Mouse (Mus musculus) left cerebral cortex, adult 11 months (tissue): ENCODE results near the gene Meioc.

Experiments used
- DNase-seq: peaks from one replicate; pipeline ENCODE4 v3.0.0; 2022; ENCODE audit warnings: low spot score

Meioc gene

DNA sequence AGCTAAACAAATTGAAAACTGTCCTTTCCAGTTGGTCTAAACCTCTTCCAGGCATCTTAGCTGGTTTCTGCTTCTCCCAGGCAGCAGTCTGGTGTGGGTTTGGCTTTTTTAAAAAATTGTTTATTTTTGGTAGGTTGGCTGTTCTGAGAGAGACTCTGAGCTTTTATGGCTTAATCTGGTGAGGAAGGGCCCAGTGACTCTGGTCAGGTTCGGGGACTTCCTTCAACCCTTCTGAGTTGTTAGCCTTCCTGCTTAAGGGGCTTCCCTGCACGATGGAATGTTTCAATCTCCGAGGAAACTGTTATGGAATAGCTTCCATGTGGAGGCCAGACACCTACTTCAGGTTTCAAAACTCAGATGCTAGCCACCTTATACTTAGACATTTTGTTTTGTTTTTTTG lies at the start of gene Meioc:
Gene Meioc, plus strand, starts transcription at position 301 of the 400 bp plus-strand sequence.
- DNase-seq, result no peak

DNA sequence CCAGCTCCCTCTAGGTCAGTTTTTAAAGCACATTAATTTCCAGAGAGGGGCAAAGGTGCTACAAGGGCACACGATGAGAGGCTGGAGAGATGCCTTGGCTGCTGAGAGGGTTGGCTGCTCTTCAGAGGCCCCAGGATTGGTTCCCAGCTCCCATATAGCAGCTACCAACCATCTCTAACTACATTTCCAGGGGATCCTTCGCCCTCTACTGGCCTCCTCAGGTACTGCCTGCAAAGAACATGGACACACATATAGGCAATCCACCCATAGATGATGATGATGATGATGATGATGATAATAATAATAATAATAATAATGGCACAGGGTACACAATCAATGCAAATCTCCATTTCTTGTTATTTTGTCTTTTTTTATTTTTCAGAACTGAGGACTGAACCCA lies 44.1 kb upstream of the Meioc start:
- no peak for DNase-seq

DNA sequence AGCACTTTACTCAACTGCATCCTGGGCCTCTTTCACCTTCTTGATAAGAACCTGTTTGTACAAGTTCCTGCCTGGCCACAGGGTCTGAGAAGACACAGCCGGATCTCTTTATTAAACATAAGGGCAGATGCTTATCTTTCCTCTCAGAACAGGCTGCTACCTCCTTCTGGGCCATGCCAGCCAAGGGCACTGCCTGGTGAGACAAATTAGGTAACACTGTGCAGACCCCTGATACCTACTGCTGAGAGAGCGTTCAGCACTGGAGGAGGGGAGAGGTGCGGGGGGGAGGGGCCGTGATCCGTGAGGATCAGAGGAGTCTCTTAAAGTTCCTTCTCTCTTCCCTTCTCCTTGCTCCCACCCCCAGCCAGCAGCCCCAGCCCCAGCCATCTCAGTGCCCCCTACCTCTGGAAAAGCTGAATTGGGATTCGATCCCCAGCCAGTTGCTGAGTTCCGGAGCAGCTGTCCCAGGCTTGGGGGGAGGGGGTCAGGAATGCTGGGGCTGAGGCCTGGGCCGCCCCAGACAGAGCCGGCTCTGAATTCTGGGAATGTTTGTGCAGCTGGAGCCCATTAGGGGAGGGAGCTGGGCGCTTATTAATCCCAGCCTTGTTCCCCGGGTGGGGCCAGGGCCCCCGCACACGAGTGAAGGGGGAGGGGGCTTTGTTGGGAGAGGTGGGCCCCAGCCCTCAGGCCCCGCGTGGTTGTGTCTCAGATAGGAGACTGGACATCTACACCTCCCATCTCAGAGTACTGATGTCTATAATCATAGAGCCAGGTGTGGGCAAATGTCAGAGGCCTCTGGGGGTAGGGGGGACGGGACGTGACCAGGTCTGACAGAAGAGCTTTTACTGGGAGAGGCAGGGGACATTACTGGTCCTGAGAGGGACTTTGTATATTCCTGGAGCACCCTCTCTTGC lies 39.4 kb upstream of the Meioc start:
- DNase-seq, result no peak

DNA sequence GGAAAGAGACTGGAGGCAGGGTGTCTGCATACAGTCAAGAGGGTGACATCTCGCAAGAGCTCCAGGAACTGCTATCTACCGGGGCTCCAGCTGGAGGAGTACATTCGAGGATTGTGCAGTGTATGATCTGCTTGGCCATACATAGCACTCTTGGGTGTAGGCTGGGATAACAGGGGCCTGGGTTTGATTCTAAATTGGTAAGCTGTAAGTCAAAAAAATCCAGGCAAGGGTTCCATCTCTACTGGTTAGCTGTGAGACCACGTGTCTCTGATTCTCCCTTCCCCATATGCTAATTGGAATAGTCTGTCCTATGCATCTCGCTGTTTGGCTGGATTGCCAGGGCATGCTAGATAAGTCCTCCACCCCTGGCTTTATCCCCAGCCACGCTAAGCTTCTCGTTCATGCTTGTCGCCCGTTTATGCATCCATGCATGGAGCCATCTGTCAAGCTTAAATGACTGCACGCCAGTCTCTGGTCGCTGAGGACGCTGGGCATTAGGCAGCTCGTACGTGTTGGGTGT lies 38.6 kb upstream of the Meioc start:
- no peak for DNase-seq

DNA sequence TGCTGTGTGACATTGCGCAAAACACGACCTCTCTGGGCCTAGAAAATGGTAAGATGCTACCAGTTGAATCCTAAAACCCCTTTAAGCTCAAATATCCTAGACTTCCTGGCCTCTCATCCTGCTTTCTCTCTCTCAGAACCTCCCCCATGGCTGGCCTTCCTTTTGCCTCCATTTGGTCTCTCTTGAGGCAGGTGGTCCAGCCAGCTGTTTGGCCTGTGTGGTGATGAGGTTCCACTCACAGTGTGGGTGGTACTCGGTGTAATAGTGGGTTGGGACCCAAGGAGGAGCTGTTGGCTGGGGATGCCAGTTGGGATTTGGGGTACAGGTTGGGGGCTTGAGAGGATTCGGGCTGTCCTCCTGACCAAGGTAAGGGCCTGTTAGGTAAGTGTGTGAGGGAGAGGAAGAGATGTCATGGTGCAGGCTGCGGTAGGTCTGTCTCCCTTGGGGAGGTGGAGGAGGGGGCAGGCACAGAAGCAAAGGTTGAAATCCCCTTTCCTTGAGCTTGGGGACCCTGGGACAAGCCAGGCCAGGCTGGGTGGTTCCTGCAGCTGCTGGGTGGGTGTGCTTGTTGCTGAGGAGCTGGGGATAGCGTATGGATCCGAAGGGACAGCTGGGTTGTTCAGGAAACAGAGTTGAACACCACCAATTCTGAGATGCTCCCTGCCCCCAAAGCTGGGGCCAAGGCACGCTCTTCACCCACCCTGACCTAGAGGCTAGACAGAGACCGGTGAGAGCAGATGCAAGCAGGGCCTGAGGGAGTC lies 36.2 kb upstream of the Meioc start:
- DNase-seq, result no peak

DNA sequence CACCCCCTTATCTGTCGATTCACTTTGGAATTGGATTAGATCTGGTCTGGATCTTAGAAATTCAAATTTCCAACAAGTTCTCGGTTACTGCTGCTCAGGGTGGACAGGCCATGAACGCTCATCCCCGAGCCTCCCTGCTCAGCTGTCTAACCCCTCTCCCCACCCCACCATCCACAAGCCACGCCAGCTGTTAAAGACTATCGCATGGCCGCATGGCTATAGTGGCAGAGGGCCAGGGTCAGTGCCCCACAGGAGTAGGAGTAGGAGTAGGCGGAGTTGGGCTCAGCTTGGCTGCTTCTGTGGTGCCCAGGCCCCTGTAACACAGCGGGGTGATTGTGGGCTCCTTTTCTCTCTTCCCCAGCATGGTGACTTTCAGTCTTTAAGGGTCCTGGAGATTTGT lies 35.0 kb upstream of the Meioc start:
- DNase-seq, result no peak

DNA sequence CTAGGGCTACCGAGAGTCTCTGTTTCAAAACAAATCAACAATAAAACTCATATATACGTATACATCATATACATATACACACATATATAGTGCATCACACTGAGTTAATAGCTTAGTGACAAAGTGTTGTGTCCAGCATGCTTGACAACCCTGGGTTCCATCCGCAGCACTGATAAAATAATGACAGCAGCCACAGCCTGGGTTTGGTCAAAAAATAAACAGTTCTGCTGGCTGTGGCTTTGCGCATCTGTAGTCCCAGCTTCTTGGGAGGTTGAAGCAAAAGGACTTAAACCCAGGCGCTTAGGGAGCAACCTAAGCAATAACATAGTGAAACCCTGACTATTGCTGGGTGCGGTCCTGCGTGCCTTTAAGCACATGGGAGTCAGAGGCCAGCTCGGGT lies 34.1 kb upstream of the Meioc start:
- DNase-seq, result no peak

DNA sequence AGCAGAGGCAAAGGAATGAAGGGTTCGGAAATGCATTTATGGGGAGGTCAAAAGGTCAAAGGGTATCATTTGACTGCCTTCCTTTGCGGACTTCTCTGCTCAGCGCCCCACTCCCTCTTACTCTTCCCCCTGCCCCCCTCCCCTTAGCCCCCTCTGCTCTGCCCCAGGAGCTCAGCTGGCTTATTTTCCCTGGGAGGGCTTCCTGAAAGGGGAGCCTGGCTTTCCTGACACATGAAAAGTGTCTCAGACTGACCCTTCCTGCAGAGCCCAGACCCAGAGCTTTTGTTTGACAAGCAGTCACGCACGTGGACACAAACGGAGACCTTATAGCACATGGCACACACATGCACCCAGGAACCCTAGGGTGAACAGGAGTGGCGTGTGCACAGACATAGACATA lies 32.8 kb upstream of the Meioc start:
- no peak for DNase-seq

DNA sequence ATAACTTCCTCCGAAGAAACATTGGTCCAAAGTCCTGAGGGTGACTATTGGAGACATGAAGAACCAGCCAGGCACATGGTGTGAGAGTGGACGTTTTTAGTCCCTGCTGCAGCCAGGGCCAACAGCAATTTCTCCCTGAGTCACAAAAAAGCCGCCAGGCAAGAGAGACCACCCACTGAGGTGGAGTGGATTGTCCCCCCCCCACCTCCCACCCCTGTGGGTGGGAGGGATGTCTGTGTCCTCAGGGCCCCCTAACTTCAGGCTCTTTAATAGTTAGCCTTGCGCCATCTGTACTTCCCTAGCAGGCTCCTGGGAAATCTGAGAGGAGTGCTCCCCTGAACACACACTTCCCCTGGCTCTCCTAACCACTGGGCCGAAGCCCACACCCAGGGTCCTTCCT lies 32.3 kb upstream of the Meioc start:
- DNase-seq, result no peak

DNA sequence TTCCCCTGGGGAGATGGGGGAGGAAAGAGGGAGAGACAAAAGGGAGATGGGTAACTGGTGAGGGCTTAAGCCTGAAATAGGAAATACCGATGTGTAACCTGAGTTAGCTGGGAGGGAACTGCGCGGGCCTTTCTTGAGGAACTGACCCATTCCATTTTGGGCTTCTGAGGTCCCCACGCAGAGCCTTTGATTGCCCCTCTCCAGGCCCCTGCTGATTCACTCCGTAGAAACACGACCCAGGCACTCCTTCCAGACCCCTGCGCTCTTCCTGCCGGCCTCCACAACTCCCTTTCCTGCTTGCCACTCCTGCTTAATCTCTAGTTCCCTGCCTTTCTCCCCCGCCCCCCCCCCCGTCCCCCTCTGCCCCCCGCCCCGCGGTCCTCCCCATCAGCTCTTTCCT lies 30.8 kb upstream of the Meioc start:
- no peak for DNase-seq

DNA sequence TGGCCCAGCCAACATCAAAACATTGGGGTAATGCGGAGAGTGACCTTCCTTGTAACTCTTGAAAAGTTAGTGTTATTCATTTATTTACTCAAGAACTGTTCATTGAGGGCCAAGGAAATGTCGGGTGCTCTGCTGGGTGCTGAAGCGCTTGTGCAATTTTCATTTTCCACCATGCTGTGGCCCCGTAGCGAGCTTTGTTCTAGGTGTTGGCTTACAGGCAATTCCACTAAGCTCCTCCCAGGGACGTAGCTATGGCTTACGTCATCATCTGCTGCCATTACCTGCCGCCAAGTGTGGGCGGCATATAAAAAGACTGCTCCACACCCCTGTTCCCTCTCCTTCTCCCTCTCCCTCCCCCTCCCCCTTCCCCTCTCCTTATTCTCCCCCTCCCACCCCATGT lies 30.1 kb upstream of the Meioc start:
- DNase-seq, result no peak

DNA sequence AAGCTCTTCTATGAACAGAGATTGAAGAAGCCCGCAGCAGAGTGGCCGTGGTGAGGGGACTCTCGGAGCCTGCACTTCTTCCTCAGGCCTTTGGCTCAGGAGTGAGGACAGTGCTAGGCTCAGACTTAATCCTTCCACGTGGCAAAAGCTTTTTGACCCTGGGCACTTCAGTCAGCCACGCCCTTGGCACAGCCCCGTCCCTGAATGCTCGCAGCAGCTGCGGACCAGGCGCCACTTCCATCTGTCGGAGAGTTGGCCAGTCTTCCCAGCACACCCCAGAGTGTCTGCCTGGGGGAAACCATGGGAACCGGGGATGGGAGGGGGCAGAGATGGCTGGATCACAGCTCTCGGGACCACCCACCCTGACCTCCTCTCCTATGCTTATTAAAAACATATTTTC lies 26.6 kb upstream of the Meioc start:
- DNase-seq, result no peak

DNA sequence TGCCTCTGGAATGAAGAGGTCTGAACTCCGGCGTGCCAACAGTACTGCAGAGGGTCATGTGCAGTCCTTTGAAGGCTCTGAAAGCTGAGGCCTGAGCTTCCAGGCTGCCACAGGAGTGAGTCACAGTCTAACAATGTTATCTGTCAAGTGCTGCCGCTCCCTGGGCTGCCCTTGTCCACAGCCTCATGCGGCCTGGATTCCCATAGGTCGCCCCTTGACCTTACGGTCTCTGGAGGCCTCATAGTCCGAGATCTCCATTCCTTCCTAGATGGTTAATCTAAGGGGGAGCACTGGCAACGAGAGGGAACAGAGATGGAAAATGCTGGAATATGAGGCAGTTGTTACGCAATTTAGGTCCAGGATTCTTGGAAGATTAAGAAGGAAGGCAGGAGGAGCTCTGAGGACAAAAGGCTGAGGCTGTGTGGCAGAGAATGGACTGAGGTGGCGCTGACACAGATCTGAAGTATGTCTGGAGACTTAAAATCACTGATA lies 19.6 kb upstream of the Meioc start:
- no peak for DNase-seq

DNA sequence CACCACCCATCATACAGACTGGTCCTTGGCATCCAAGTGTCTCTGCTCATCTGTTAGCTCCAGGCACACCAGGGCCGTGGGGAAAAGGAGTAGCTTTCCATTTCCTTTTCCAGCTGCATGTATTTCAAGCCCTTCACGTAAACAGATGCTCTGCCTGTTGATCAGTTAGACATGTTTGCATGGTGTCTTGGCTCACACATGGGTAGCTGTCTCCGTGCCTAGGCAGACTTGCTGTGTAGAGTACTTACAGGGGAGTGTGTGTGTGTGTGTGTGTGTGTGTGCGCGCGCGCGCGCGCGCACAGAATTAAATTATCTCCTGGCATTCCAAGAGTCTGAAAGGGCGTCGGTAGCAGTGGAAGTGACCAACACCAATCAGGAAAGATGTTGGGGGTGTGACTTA lies 17.3 kb upstream of the Meioc start:
- no peak for DNase-seq

DNA sequence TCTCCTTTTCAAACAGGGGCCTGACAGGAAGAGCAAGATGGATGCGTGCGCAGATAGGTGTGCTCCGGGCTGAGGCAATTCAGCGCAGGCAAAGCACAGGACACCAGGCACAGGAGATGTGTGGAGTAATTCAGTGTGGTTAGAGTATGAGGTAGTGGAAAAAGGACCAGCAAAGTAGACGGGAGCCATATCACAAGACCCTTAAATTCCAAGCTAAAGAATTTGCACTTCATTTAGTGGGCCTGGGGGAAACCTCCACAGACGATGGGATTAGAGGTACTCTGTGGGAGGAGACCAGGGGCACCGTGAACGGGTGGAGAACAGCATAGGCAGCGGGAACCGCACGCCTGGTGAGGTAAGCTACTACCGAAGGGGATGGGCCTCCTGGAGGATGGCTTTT lies 15.6 kb upstream of the Meioc start:
- DNase-seq, result no peak

DNA sequence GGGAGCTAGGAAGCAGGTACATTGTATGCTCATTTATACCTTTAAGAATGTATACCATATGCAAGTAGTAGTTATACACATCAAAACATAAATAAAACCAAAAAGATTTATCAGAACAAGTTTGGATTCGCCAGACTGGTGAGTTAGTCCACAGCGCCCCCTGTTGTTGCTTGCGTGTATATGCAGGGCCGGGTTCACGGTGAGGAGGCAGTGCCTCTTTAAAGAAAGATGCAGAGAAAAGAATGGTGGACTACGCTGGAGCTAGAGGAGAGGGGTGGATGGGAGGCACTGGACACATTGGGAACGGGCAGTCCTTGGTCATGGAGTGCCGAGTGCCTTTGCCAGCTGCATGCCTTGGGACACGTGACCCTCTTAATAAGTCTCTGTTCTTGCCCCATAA lies 12.1 kb upstream of the Meioc start:
- peak; percentile 19 for DNase-seq

DNA sequence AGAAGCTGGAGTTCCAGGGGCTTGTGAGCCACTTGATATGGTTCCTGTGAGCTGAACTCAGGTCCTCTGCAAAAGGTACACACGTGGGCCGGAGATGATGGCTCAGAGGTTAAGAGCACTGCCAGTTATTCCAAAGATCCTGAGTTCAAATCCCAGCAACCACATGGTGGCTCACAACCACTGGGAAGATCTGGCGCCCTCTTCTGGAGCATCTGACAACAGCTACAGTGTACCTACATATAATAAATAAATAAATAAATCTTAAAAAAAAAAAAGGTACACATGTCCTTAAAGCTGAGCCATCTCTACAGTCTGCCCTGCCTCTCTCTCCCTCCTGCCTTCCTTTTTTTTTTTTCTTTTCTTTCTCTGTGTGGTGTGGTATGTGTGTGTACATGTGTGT lies 10.7 kb upstream of the Meioc start:
- no peak for DNase-seq

DNA sequence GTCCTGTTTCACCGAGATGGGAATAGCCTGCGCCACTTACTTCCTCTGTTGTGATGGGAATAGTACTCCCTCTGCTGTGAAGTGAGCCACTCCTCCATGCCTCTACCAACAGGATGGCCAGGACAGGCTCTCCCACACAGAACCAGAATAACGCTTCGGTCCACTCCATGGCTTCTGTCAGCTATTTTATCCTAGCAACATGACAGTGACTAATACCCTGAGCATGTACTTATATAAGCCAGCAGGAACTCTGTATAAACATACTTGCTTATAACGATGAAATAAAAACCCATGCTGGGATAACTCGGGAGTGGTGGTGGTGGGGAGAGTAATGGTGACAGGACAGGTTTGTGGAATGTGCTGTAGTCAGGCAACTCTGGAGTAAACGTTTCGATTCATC lies 7.6 kb upstream of the Meioc start:
- DNase-seq, result no peak

DNA sequence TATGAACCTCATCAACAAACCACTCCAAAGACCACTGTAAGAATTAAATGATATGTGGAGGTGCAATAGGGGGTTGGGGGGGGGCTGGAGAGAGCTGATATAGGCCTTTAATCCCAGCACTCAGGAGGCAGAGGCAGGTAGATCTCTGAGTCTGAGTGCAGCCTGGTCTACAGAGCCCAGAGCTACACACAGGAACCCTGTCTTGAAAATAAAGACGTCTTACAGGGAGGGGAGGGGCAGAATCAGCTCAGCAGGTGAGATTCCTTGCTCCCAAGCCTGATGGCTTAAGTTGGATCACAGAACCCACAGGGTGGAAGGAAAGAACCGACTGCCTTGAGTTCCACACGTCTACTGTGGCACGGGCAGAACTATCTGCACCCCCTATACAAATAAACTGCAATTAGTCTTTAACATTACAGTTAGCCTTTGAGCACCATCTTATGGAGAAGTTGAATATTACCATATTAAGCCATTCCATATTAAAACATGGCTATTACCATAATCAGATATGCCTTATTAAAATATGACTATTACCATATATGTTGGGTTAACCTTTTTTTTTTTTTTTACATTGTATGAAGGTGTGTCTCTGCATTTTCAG lies 7.1 kb upstream of the Meioc start:
- no peak for DNase-seq

DNA sequence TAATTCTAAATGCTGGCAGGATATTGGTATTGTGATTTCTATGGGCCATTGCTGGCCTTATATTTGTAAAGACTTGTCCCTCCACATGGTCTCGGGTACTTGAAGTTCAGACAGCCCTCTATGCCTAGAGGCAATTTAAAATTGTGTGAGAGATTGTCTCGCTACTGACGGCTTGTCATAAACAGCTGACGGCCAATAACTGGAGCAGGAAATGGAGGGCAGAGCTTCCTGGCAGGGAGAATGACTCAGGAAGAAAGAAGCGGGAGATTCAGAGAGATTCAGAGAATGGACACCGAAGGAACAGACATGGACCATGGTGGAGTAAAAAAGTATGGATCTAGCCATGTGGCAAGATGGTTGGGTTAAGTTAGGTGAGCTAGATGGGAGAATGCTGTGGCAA lies 6.6 kb upstream of the Meioc start:
- no peak for DNase-seq

DNA sequence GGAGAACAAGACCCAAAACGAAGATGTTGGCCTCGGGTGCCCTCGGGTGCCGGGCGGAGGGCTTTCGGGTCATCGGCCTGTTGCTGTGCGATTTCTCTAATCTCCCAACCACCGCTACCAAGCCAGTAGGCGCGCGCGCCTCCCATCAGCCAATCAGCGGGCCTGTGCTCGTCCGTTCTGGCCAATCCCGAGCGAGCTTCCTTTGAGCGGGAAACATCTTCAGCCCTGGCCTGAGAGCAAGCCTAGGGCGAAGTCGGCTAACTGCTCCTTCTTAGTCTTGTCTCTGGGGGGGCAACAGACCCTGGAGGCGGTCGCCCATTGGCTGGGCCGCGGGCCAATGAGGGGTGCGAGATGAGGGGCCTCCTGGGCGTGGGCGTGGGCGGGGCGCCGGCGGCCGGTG lies 1.6 kb downstream of the Meioc start:
- DNase-seq, result no peak

DNA sequence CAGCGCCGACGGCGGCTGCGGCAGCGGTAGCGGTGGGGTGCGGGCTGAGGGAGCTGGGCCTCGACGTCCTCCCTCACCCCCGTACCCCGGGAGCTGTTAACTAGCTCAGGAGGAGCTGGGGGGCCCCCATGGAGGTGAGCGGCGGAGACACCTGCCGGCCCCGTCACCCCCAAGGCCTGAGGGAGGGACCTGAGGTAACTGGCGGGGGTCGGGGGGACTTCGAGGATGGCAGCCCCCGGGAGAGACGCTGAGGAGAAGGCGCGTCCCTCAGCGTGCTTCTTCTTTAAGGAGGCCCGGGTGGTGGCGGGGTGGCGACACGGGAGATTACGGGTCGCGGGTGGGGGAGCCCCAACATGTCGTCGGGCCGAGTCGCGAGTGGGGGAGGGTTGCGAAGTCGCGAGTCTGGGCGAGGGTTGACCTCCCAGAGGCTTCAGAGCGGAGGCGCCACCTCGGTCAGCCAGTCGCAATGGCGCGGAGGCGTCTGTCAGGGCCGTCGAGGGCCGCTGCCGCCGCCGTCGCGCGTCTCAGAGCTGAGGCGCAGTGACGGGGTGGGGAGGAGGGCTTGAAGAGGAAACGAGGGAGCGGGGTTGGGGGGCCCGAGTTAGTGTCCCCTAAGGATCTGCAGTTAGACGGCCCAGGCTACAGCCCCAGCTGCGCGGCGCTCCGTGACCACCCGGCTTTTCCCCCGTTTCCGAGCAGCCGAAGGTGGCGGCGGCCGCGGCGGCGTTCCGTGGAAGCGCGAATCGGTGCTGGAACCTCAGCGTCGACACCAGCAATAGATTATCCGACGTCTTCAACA lies 2.3 kb downstream of the Meioc start:
- no peak for DNase-seq
